Mouse (Mus musculus): ENCODE results near the gene Cd47. TPM values are rescaled to one million over a fixed set of nuclear protein-coding genes. Genes with fewer than 3 reads are reported as not detected.

The Cd47 gene
- total RNA-seq (2014; rRNA removed) = 38.9 and 44.3 TPM in 2 replicates
- polyA plus RNA-seq (2015; fragmentation: Nextera tagmentation; extraction: Ambion mirVana) = 235 and 238 TPM in 2 replicates

- Histone ChIP-seq H3K4me1 (ENCODE audit: insufficient read depth, low read length) (peaks cover 8% of the 10 kb centered on the region; the same call in 1 of the 2 replicates), H3K4me3 (ENCODE audit: low read length) (no peak within 1 kb of the TSS), H3K9ac (replicated peaks; ENCODE audit: low read length) (no peak within 1 kb of the TSS), H3K27ac (no peak within 1 kb of the TSS), H3K27me3 (ENCODE audit: insufficient read depth, low read length) (no peaks in the 10 kb centered on the region), H3K36me3 (ENCODE audit: insufficient read depth, low read length) (no peaks in the 10 kb centered on the region), H3K9me3 (ENCODE audit: low read length) (no peaks in the 10 kb centered on the region), H3K4me2 (ENCODE audit: low read depth, low read length) (no peak within 1 kb of the TSS)
- no peak for TF ChIP-seq CTCF (IDR thresholded peaks at IDR 0.05; ENCODE audit: low read depth)
- peak; percentile 18 for DNase-seq (ENCODE audit: low spot score)
- no peak for ATAC-seq
- 82% methylated on average over 10 of the region's 10 CpGs for WGBS
Measured at GRCm38 (mm10) chr16:49799597-49800561, at the start of gene Cd47. Cd47 (plus strand) TSS chr16:49800533.

- DNase-seq (ENCODE audit: low spot score) (no peak), ATAC-seq (no peak)
- Histone ChIP-seq H3K4me3 (ENCODE audit: low read length) (no peak overlapping the region), H3K27me3 (ENCODE audit: insufficient read depth, low read length) (no peaks in the 10 kb centered on the region), H3K9me3 (ENCODE audit: low read length) (no peaks in the 10 kb centered on the region), H3K27ac (peak overlapping the region; percentile 16; the same call in 1 of the 2 replicates), H3K36me3 (ENCODE audit: insufficient read depth, low read length) (no peaks in the 10 kb centered on the region), H3K4me2 (ENCODE audit: low read depth, low read length) (no peak overlapping the region), H3K4me1 (ENCODE audit: insufficient read depth, low read length) (no peaks in the 10 kb centered on the region), H3K9ac (replicated peaks; ENCODE audit: low read length) (no peak overlapping the region)
- WGBS = 40% methylated on average over 1 of the region's 1 CpGs
- no peak for TF ChIP-seq CTCF (IDR thresholded peaks at IDR 0.05; ENCODE audit: low read depth)
Measured at GRCm38 (mm10) chr16:49752906-49753305, 47.4 kb upstream of the Cd47 start.

GRCm38 (mm10) chr16:49753318-49753717 is 47.0 kb upstream of the Cd47 start:
- no peaks in the 10 kb centered on the region for H3K9me3 ChIP-seq (ENCODE audit: low read length)
- TF ChIP-seq CTCF (IDR thresholded peaks at IDR 0.05; ENCODE audit: low read depth) = no peak
- peak overlapping the region; percentile 16; the same call in 1 of the 2 replicates for H3K27ac ChIP-seq
- peak; percentile 83 for ATAC-seq
- no peaks in the 10 kb centered on the region for H3K36me3 ChIP-seq (ENCODE audit: insufficient read depth, low read length)
- no peak overlapping the region for H3K4me3 ChIP-seq (ENCODE audit: low read length)
- H3K4me1 ChIP-seq (ENCODE audit: insufficient read depth, low read length) = no peaks in the 10 kb centered on the region
- H3K4me2 ChIP-seq (ENCODE audit: low read depth, low read length) = no peak overlapping the region
- peak; percentile 17 for DNase-seq (ENCODE audit: low spot score)
- H3K9ac ChIP-seq (replicated peaks; ENCODE audit: low read length) = no peak overlapping the region
- WGBS = 42% methylated on average over 3 of the region's 3 CpGs
- no peaks in the 10 kb centered on the region for H3K27me3 ChIP-seq (ENCODE audit: insufficient read depth, low read length)

- no peaks in the 10 kb centered on the region for H3K4me1 ChIP-seq (ENCODE audit: insufficient read depth, low read length)
- H3K36me3 ChIP-seq (ENCODE audit: insufficient read depth, low read length) = peaks cover 9% of the 10 kb centered on the region; the same call in 1 of the 2 replicates
- TF ChIP-seq CTCF (IDR thresholded peaks at IDR 0.05; ENCODE audit: low read depth) = no peak
- H3K27ac ChIP-seq = no peak overlapping the region
- WGBS = 85% methylated on average over 17 of the region's 17 CpGs
- H3K4me2 ChIP-seq (ENCODE audit: low read depth, low read length) = no peak overlapping the region
- H3K9me3 ChIP-seq (ENCODE audit: low read length) = no peaks in the 10 kb centered on the region
- DNase-seq (ENCODE audit: low spot score) (no peak), ATAC-seq (no peak)
- H3K27me3 ChIP-seq (ENCODE audit: insufficient read depth, low read length) = no peaks in the 10 kb centered on the region
- no peak overlapping the region for H3K9ac ChIP-seq (replicated peaks; ENCODE audit: low read length)
- H3K4me3 ChIP-seq (ENCODE audit: low read length) = no peak overlapping the region
Measured at GRCm38 (mm10) chr16:49760517-49761203, 39.7 kb upstream of the Cd47 start.

- Histone ChIP-seq H3K9ac (replicated peaks; ENCODE audit: low read length) (no peak overlapping the region), H3K4me2 (ENCODE audit: low read depth, low read length) (no peak overlapping the region), H3K27ac (no peak overlapping the region), H3K36me3 (ENCODE audit: insufficient read depth, low read length) (peaks cover 9% of the 10 kb centered on the region; the same call in 1 of the 2 replicates), H3K27me3 (ENCODE audit: insufficient read depth, low read length) (no peaks in the 10 kb centered on the region), H3K9me3 (ENCODE audit: low read length) (no peaks in the 10 kb centered on the region), H3K4me3 (ENCODE audit: low read length) (no peak overlapping the region), H3K4me1 (ENCODE audit: insufficient read depth, low read length) (no peaks in the 10 kb centered on the region)
- DNase-seq (ENCODE audit: low spot score) = no peak
- WGBS = 88% methylated on average over 5 of the region's 5 CpGs
- no peak for ATAC-seq
- no peak for TF ChIP-seq CTCF (IDR thresholded peaks at IDR 0.05; ENCODE audit: low read depth)
Measured at GRCm38 (mm10) chr16:49761981-49762380, 38.4 kb upstream of the Cd47 start.

- Histone ChIP-seq H3K9ac (replicated peaks; ENCODE audit: low read length) (no peak overlapping the region), H3K36me3 (ENCODE audit: insufficient read depth, low read length) (peaks cover 9% of the 10 kb centered on the region; the same call in 1 of the 2 replicates), H3K27ac (no peak overlapping the region), H3K4me3 (ENCODE audit: low read length) (no peak overlapping the region), H3K4me2 (ENCODE audit: low read depth, low read length) (no peak overlapping the region), H3K4me1 (ENCODE audit: insufficient read depth, low read length) (no peaks in the 10 kb centered on the region), H3K9me3 (ENCODE audit: low read length) (no peaks in the 10 kb centered on the region), H3K27me3 (ENCODE audit: insufficient read depth, low read length) (no peaks in the 10 kb centered on the region)
- WGBS = 68% methylated on average over 3 of the region's 3 CpGs
- TF ChIP-seq CTCF (IDR thresholded peaks at IDR 0.05; ENCODE audit: low read depth) = peak; percentile 64
- peak; percentile 35 for DNase-seq (ENCODE audit: low spot score)
- no peak for ATAC-seq
Measured at GRCm38 (mm10) chr16:49766326-49766725, 34.0 kb upstream of the Cd47 start.

Measured in hindbrain, postnatal 0 days (tissue).